Mouse (Mus musculus): ENCODE measurements at regions not wholly inside any gene's neighbourhood (a gene's known extent, or its start where the extent isn't known, plus 50 kb on each side); places are given as distances from the start of the nearest gene placed in this dataset.
"Not testable (repeated sequence)": the region's sequence is repeated elsewhere in the genome, so short reads cannot be mapped to it uniquely, and the experiment has no call there.

DNA sequence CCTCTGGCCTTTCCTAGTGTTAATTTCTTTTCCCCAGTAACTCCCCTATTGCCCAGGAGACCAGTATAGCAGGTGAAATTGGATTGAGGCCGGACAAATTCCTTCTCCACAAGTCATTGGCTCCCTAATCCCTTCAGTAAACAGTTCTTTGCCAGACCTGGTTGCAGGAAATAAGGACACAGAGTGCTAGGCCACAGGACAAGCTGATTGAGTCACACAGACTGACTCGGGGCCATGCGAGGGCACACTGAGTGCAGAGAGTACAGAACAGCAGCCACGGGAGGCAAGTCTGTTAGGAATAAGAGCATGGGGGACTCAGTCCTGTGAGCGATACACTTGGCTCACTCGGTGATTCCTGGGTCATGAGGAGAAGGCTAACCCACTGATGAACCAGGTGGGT, 134.3 kb upstream of the Ajap1 start:
- no peak for DNase-seq (ENCODE audit: low spot score)

- no peak for DNase-seq (ENCODE audit: low spot score)
These were observed 138.3 kb upstream of the Ajap1 start for GRCm38 (mm10) chr4:153620871-153621270.

- DNase-seq (ENCODE audit: low spot score), result no peak
These were observed 148.6 kb upstream of the Ajap1 start for GRCm38 (mm10) chr4:153631161-153631560.

- DNase-seq (ENCODE audit: low spot score), result no peak
These were observed 149.4 kb upstream of the Ajap1 start for GRCm38 (mm10) chr4:153632056-153632455.

- DNase-seq (ENCODE audit: low spot score), result no peak
These were observed 149.9 kb upstream of the Ajap1 start for GRCm38 (mm10) chr4:153632551-153632950.

GRCm38 (mm10) chr4:153633260-153633659, 150.6 kb upstream of the Ajap1 start:
- DNase-seq (ENCODE audit: low spot score), result no peak

DNA sequence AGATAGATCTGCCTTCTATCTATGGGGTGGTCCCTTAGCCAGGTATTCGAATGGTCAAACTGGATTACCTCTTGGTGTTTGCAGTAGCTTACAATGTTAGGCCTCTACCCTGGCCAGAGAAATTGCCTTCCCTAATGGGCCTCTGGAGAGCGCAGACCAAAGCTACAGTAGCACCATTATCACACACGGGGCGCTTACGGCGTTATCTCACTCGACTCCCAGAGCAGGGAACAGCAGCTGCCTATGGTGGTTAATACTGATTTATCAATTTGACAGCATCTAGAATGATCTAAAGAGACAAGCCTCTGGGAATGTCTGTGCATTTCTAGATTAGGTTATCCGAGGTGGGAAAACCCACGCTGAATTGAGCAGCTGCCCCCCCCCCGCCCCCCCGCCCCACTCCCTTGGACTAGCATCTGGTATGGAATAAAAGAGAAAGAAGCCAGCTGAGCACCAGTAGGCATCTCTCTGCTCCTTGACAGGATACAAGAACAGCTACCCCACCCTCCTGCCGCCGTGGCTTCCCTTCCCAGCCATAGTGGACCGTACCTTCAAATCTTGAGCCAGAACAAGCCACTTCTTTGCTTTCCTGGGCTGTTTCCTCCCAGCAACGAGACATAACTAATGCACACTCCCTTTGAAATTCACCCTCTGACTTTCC, 151.7 kb upstream of the Ajap1 start:
- DNase-seq (ENCODE audit: low spot score), result no peak

- no peak for DNase-seq (ENCODE audit: low spot score)
These were observed 155.4 kb upstream of the Ajap1 start for GRCm38 (mm10) chr4:153637989-153638388.

DNA sequence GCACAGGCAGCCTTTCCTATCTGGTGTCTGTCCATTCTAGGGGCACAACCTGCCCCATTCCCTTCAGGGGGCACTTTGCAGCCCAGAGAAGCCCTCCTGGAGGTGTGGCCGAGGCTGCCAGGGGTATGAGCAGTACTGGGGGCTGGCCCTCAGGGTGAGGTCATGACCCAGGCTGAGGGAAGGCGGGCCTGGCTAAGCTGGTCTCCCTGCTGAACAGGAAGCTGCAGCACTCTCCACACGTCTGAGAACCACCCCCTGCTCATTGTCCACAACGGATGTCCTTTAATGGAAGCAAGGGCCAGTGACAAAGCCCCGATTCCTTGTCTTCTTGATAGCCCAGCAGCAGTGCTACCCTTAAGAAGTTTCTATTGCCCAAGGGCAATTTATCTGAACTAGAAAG, 169.2 kb upstream of the Ajap1 start:
- DNase-seq (ENCODE audit: low spot score), result no peak

DNA sequence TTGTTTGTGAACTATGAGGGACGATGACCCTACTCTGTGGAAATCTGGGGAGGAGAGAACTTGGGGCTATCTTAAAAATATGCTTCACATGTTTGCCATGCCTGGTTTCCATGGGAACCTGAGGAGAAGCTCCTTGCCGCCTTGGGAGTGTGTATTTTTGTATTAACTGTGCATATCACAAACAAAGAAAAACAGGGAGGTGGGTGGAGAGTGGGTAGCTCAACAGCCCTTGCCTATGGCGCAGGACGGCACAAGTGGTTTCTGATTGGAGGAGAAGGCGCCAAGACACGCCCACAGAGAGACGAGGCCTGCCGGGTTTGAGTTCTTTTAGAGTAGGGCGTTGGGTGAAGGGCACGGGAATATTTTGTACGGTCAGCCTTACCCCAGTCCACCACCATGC, 170.2 kb upstream of the Ajap1 start:
- DNase-seq (ENCODE audit: low spot score), result no peak

DNA sequence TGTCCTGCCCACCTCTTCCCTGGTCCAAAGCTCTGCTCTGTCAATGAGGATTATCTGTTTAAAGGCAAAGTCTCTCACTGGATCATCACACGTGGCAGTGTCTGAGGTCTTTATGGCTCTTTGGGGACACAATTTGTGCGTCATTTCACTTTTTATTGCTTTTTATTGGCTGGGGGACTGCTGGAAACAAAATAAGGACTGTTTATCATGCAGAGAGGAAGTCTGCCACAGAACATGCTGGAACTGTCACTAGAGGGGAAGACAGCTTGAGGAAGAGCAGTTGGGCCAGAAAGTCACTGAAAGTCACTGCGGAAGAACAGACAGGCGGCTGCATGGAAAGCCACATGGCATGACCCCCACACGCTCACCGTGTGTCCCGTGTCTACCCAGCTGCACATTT, 180.1 kb upstream of the Ajap1 start:
- no peak for DNase-seq (ENCODE audit: low spot score)

DNA sequence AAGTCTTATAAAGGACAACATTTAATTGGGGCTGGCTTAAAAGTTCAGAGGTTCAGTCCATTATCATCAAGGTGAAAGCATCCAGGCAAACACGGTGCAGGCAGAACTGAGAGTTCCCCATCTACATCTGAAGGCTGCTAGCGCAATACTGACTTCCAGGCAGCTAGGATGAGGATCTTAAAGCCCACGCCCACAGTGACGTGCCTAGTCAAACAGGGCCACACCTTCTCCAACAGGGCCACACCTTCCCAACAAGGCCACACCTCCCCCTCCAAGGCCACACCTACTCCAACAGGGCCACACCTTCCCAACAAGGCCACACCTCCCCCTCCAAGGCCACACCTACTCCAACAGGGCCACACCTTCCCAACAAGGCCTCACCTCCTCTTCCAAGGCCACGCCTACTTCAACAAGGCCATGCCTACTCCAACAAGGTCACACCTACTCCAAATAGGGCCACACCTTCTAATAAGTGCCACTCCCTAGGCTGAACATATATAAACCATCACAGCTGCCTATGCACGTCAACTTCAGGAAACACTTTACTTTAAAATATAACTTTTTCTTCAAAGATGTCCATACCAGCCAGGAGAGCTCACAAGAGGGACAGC, 184.1 kb upstream of the Ajap1 start:
- DNase-seq (ENCODE audit: low spot score), result not testable (repeated sequence)

- no peak for DNase-seq (ENCODE audit: low spot score)
These were observed 186.5 kb upstream of the Ajap1 start for GRCm38 (mm10) chr4:153669070-153669469.

- DNase-seq (ENCODE audit: low spot score), result no peak
These were observed 187.6 kb upstream of the Ajap1 start for GRCm38 (mm10) chr4:153670216-153670615.

DNA sequence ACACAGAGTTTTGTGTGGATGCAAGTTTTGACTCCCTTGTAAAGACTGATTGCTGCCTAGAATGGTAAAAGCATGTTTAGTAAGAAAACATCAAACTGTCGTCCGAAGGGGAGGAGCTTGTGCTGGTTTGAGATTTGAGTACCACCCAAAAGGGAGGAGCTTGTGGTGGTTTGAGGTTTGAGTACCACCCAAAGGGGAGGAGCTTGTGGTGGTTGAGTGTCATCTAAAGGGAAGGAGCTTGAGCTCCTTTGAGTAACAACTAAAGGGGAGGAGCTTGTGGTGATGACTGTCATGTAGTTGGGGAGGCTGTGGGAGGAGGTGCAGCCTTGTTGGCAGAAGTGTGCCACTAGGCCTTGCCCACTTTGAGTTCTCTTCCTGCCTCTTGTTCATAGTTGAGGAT, 192.8 kb upstream of the Ajap1 start:
- no peak for DNase-seq (ENCODE audit: low spot score)

DNA sequence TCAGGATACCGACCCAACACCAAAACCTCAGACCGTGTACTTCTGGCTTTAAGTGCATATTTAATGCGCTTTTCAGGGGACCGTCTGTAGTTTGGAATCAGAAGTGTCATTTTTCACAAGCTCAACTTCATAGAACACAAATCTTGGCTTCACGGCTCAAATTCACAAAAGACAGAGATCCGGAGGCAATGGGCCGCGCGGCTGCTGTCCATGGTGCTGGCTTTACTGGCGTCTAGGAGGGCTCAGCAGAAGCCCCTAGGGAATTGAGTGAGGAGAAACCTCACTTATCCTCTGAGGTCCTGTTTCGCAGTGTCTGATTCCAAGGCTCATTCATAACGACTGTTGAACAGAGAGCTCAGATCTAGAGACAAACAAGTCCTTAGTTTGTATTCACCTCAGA, 196.5 kb upstream of the Ajap1 start:
- DNase-seq (ENCODE audit: low spot score), result no peak

DNA sequence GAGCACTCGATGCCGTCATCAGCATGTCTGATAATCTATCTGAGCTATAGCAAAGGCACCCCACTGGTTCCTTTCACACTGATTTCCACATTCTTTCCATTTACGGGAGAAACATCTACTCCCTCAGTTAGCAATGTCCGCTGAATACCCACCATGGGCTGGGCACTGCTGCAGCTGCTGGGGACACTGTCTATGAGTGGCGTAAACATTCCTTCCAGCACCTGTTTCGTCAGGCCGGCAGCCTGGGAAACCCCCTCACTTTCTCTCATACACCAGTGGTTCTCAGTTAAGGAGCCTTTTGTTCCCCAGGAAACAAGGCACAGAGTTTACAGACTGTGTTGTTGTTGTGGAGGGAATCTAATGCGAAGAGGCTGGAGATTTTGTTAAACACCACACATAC, 205.8 kb upstream of the Ajap1 start:
- DNase-seq (ENCODE audit: low spot score), result no peak

GRCm38 (mm10) chr4:153693881-153694280, 211.3 kb upstream of the Ajap1 start:
- DNase-seq (ENCODE audit: low spot score), result no peak

- DNase-seq (ENCODE audit: low spot score), result no peak
These were observed 213.9 kb upstream of the Ajap1 start for GRCm38 (mm10) chr4:153696426-153697040.

DNA sequence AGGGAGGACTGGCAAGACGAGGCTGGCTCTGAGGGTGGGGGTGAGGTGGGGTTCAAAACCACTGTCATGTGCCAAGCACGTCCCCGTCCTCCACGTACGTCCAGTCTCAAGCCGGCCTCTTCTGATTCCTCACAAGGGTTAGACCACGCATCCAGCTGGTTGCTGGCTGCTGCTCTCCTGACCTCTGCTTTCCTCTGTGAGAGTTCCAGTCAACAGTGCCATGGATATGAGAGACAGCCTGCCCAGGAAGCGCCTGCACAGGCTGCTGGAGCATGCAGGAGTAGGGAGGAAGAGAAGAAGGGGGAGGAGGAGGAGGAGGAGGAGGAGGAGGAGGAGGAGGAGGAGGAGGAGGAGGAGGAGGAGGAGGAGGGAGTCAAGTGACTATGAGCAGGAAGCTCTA, 224.6 kb upstream of the Ajap1 start:
- no peak for DNase-seq (ENCODE audit: low spot score)

DNA sequence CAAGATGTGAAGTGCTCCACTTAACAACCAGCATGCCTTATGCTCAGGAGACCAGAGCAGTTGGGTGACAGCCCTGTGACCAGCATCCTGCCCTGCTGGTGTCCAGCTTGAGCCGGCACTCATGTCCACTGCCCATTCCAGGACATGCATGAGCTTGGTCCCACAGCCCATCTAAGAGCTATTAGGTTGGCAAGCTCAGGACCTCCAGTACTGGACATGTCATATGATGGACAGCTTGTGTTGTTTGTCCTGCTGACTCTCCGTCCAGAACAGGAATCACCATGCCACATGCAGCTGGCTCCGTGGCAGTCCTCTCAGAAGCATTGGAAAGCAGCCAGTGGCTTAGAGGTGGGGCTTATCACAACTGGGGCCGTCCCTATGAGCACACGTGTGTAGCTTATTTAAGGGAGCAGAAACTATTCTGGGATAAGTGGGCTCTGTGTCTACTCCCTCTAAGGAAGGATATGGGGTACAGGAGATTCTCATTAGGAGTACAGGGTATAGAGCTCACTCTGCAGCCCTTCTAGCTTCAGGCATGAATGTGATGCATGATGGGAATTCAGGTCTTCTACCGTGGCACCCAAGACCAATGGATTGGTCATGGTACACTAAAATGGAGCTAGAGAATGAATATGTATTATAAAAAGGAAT, 232.5 kb upstream of the Ajap1 start:
- no peak for DNase-seq (ENCODE audit: low spot score)

- no peak for DNase-seq (ENCODE audit: low spot score)
These were observed 234.7 kb upstream of the Ajap1 start for GRCm38 (mm10) chr4:153717273-153717672.

- DNase-seq (ENCODE audit: low spot score), result no peak
These were observed 233.0 kb upstream of the A430005L14Rik start for GRCm38 (mm10) chr4:153724045-153724444.
